Mouse (Mus musculus) liver, embryonic 14.5 days (tissue): ENCODE results near the gene Srd5a3.

Experiments
- CTCF ChIP-seq: IDR thresholded peaks from 2 replicates; pipeline ENCODE4 v1.5.1; 2016; ENCODE audit warnings: antibody characterized with exemption, low read depth, control low read depth
- EP300 ChIP-seq: IDR thresholded peaks from 2 replicates; pipeline ENCODE4 v1.6.1; 2016; ENCODE audit warnings: antibody characterized with exemption, low read depth

DNA sequence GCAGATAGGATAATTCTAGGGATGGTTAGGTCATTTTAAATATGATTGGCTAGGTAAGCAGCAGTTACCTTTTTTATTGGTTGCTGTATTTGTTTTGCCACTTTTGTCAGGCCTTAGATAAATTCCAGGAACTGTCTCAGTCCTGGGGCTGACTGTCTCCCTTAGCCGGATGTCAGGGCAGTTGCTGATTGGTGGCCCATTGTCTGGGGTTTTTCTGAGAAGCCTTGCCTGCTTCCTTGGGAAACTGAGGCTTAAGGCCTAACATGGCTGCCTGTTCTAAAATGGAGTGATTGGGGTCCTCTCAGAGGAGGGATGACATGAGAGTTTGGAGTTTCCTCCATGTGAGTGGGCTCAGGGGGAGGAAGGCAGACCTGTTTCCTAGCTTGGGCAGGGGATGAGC, 2.0 kb upstream of the Srd5a3 start:
- no peak for TF ChIP-seq CTCF
- no peak for TF ChIP-seq EP300
